Mouse (Mus musculus) gastrocnemius, adult 8-10 months (tissue): Measurements from ENCODE around the gene C2cd4c. TPM values are rescaled to one million over a fixed set of nuclear protein-coding genes. Genes with fewer than 3 reads are reported as not detected.

Experiments used
- DNase-seq, 2 experiments: peaks; one replicate each; pipeline ENCODE4 v3.0.0; 2022; ENCODE audit warnings: low spot score in 2 of 2
- total RNA-seq, 4 experiments: library from RNA; stranded (reverse); gene quantifications; 2 replicates each; pipeline ENCODE4 v1.2.4; 2022

C2cd4c gene
- total RNA-seq = 1 to 10 TPM in 1 of 4 experiments, under 1 TPM in 3; 0.22 to 1.1 (median 0.68) TPM

GRCm38 (mm10) chr10:79613578-79614304, at the start of gene C2cd4c:
TSS of gene C2cd4c (minus strand) at chr10:79614025.
- DNase-seq = peak in 1 of 2 experiments; percentile 33

- DNase-seq = no peak
These were observed 48.0 kb upstream of the C2cd4c start for GRCm38 (mm10) chr10:79661861-79662260.

GRCm38 (mm10) chr10:79660298-79660697, 46.5 kb upstream of the C2cd4c start:
- DNase-seq = no peak

GRCm38 (mm10) chr10:79658829-79659228, 45.0 kb upstream of the C2cd4c start:
- DNase-seq = no peak

- no peak for DNase-seq
These were observed 41.1 kb upstream of the C2cd4c start for GRCm38 (mm10) chr10:79654946-79655395.

GRCm38 (mm10) chr10:79652789-79653188, 39.0 kb upstream of the C2cd4c start:
- peak; percentile 49 to 58 for DNase-seq

- peak; percentile 56 to 59 for DNase-seq
These were observed 35.4 kb upstream of the C2cd4c start for GRCm38 (mm10) chr10:79649070-79649751.

GRCm38 (mm10) chr10:79645711-79646110, 31.9 kb upstream of the C2cd4c start, which contains the start of gene Odf3l2:
TSS of gene Odf3l2 (minus strand) at chr10:79645738.
- peak; percentile 76 to 88 for DNase-seq

- peak; percentile 62 for DNase-seq
These were observed 24.8 kb upstream of the C2cd4c start for GRCm38 (mm10) chr10:79638486-79639204.

- peak in 1 of 2 experiments; percentile 15 for DNase-seq
These were observed 23.6 kb upstream of the C2cd4c start, which contains the start of gene Shc2 for GRCm38 (mm10) chr10:79637128-79638110. TSS of gene Shc2 (minus strand) at chr10:79637918.

- DNase-seq = no peak
These were observed 22.5 kb upstream of the C2cd4c start for GRCm38 (mm10) chr10:79636287-79636686.

GRCm38 (mm10) chr10:79633006-79633777, 19.4 kb upstream of the C2cd4c start:
- no peak for DNase-seq

GRCm38 (mm10) chr10:79631432-79631831, 17.6 kb upstream of the C2cd4c start:
- no peak for DNase-seq

GRCm38 (mm10) chr10:79628377-79628776, 14.6 kb upstream of the C2cd4c start:
- DNase-seq = no peak

- DNase-seq = no peak
These were observed 12.3 kb upstream of the C2cd4c start for GRCm38 (mm10) chr10:79626156-79626555.

GRCm38 (mm10) chr10:79625398-79625797, 11.6 kb upstream of the C2cd4c start:
- DNase-seq = no peak

- DNase-seq = no peak
These were observed 10.1 kb upstream of the C2cd4c start for GRCm38 (mm10) chr10:79623950-79624349.

GRCm38 (mm10) chr10:79616376-79616775, 2.6 kb upstream of the C2cd4c start:
- DNase-seq = no peak

GRCm38 (mm10) chr10:79615860-79616259, 2.0 kb upstream of the C2cd4c start:
- no peak for DNase-seq

- no peak for DNase-seq
These were observed 449 bp upstream of the C2cd4c start for GRCm38 (mm10) chr10:79614305-79614643.
